Mouse (Mus musculus): ENCODE data around the gene Ubxn11. TPM values are rescaled to one million over a fixed set of nuclear protein-coding genes. Genes with fewer than 3 reads are reported as not detected.

Ubxn11 gene
- polyA plus RNA-seq, 1 experiment: 120 TPM

DNA sequence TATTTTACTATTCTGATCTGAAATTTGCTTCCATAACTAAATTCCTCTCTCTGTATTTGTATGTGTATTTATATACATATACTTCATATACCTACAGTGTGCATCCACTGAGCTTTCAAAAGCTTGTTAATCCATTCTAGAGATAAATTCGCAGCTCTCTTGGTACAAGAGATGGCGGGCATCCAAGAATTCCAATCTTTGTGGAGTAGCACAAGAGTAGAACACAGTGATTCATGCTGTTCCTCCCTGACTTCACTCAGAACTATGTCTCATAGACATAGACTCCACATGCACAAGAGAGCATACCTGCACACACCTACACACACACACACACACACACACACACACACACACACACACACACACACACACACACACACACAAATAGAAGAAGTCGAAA lies 70.0 kb downstream of the Ubxn11 start:
- H3K36me3 ChIP-seq (ENCODE audit: control insufficient read depth, insufficient read depth, low read length): peaks cover 14% of the 10 kb centered on the region; the same call in 1 of the 2 replicates
- no peak overlapping the region for H3K27ac ChIP-seq (ENCODE audit: control insufficient read depth, insufficient read depth, low read length)
- H3K4me3 ChIP-seq (ENCODE audit: control insufficient read depth, insufficient read depth, low read length): no peak overlapping the region
- no peak for TF ChIP-seq POLR2A (IDR thresholded peaks at IDR 0.05; ENCODE audit: control insufficient read depth, extremely low read depth, insufficient read depth, low read length, poor library complexity)
- no peaks in the 10 kb centered on the region for H3K27me3 ChIP-seq (ENCODE audit: control insufficient read depth, insufficient read depth, low read length)
- 98% methylated on average over 3 of the region's 3 CpGs for WGBS
- H3K4me1 ChIP-seq (replicated peaks; ENCODE audit: control insufficient read depth, insufficient read depth, low read length): peaks cover 2% of the 10 kb centered on the region; the same call in 1 of the 2 replicates
- no peak for DNase-seq

Other genes starting within 250 kb of the Ubxn11 start
- gene Rps6ka1, start 214.8 kb upstream of the Ubxn11 start, polyA plus RNA-seq (2012; rRNA removed): 79.3 and 84.0 TPM in 2 replicates
- gene Hmgn2, start 133.9 kb upstream of the Ubxn11 start, polyA plus RNA-seq (2012; rRNA removed): 96.2 and 110 TPM in 2 replicates
- gene Dhdds, start 101.7 kb upstream of the Ubxn11 start, polyA plus RNA-seq (2012; rRNA removed): 32.1 and 33.2 TPM in 2 replicates
- gene Lin28a, start 83.7 kb upstream of the Ubxn11 start, polyA plus RNA-seq (2012; rRNA removed): 0.03 TPM in 2 replicates
- gene Zfp683, start 48.7 kb upstream of the Ubxn11 start, polyA plus RNA-seq (2012; rRNA removed): 4.9 and 5.3 TPM in 2 replicates
- 4.4 and 5.7 TPM in 2 replicates for gene Crybg2, start 41.8 kb upstream of the Ubxn11 start, polyA plus RNA-seq (2012; rRNA removed)
- gene Cd52, start 7.5 kb upstream of the Ubxn11 start, polyA plus RNA-seq (2012; rRNA removed): 355 and 480 TPM in 2 replicates
- gene Sh3bgrl3, start 26.2 kb downstream of the Ubxn11 start, polyA plus RNA-seq (2012; rRNA removed): 1,368 and 1,549 TPM in 2 replicates
- 127 and 145 TPM in 2 replicates for gene Cep85, start 84.5 kb downstream of the Ubxn11 start, polyA plus RNA-seq (2012; rRNA removed)
- 0.17 and 0.36 TPM in 2 replicates for gene Gm7534, start 100.4 kb downstream of the Ubxn11 start, polyA plus RNA-seq (2012; rRNA removed)
- gene Catsper4, start 124.8 kb downstream of the Ubxn11 start, polyA plus RNA-seq (2012; rRNA removed): 0.11 and 0.16 TPM in 2 replicates
- 3.6 and 4.3 TPM in 2 replicates for gene Cnksr1, start 135.8 kb downstream of the Ubxn11 start, polyA plus RNA-seq (2012; rRNA removed)
- not detected in 2 replicates for gene E130218I03Rik, start 141.1 kb downstream of the Ubxn11 start, polyA plus RNA-seq (2012; rRNA removed)
- gene Zfp593, start 143.0 kb downstream of the Ubxn11 start, polyA plus RNA-seq (2012; rRNA removed): 14.8 and 15.1 TPM in 2 replicates
- gene Gm30191, start 144.4 kb downstream of the Ubxn11 start, polyA plus RNA-seq (2012; rRNA removed): not detected in 2 replicates
- gene Grrp1, start 151.5 kb downstream of the Ubxn11 start, polyA plus RNA-seq (2012; rRNA removed): 5.2 and 6.6 TPM in 2 replicates
- gene Pdik1l, start 185.3 kb downstream of the Ubxn11 start, polyA plus RNA-seq (2012; rRNA removed): 13.3 and 14.4 TPM in 2 replicates
- gene Trim63, start 212.6 kb downstream of the Ubxn11 start, polyA plus RNA-seq (2012; rRNA removed): 0.43 and 5.9 TPM in 2 replicates
- 1.1 and 2.0 TPM in 2 replicates for gene Slc30a2, start 240.6 kb downstream of the Ubxn11 start, polyA plus RNA-seq (2012; rRNA removed)

Measured in thymus, adult 2 months (tissue).